Mouse (Mus musculus) stomach, postnatal 0 days (tissue): ENCODE results near the gene Rbms2.
A peak's percentile ranks its signal among the peaks of the same experiment; 100 is the strongest.

Experiments used
- CTCF ChIP-seq: IDR thresholded peaks from 2 replicates; pipeline ENCODE4 v1.5.1; 2016; ENCODE audit warnings: antibody characterized with exemption, low read depth, mild to moderate bottlenecking, moderate library complexity
- EP300 ChIP-seq: optimal IDR thresholded peaks from 2 replicates; pipeline ENCODE3; 2016; ENCODE audit warnings: antibody characterized with exemption

GRCm38 (mm10) chr10:128086391-128086790 is 93.7 kb downstream of the Rbms2 start:
- TF ChIP-seq CTCF (peak; percentile 73), EP300 (no peak)
